Mouse (Mus musculus) urinary bladder, adult 2 months (tissue): ENCODE measurements around the gene Ostf1. TPM values are rescaled to one million over a fixed set of nuclear protein-coding genes. Genes with fewer than 3 reads are reported as not detected.
"Not testable (repeated sequence)": the region's sequence is repeated elsewhere in the genome, so short reads cannot be mapped to it uniquely, and the experiment has no call there.

ENCODE experiments used
- DNase-seq: peaks from one replicate; pipeline ENCODE4 v3.0.0; 2022; ENCODE audit warnings: low spot score
- polyA plus RNA-seq: library from polyadenylated mRNA; depleted of rRNA; stranded (reverse); fragments of >200 nt; gene quantifications from 2 replicates; pipeline ENCODE4 v1.2.3, GENCODE M21; 2012

Gene Ostf1
- polyA plus RNA-seq, 1 experiment: 103 TPM

- no peak for DNase-seq
Observed at GRCm38 (mm10) chr19:18598265-18598926, 33.2 kb downstream of the Ostf1 start.

GRCm38 (mm10) chr19:18597772-18598171, 33.9 kb downstream of the Ostf1 start:
- DNase-seq: no peak

DNA sequence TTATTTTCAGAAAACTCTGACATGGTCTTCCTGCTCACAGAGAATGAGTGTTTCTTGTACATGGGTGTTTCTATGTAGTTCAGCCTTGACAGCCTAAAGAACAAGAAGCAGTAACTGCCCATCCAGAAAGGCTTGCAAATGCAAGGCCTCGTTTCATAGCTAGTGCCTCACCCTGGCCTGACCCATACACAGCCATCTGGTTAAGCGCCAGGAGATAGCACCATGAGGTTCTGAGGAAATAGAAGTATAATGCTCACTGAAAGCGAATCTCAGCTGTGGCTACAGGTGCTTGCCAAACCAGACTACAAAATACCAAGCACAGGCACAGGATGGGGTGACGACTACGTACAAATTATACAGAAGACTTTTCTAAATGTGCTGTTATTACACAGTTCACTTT, 34.7 kb downstream of the Ostf1 start:
- DNase-seq: no peak

DNA sequence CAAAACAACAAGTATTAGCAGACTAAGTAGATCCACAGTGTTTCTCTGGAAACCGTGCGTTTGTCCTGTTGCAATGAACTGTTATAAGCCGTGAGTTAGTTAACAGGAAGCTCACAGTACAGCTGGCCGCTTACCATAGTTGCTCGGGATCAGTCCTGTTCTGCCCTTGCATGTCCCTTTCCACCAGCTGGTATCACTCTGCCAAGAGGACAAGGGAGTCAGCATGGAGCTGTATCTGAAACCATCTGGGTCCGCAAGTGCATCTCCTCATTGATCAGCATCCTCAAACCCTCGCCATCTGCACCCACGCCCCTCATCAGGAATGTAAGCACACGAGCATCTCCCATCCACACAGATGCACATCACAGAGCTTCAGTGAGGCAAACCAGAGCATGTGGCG, 37.9 kb downstream of the Ostf1 start:
- DNase-seq: no peak

DNA sequence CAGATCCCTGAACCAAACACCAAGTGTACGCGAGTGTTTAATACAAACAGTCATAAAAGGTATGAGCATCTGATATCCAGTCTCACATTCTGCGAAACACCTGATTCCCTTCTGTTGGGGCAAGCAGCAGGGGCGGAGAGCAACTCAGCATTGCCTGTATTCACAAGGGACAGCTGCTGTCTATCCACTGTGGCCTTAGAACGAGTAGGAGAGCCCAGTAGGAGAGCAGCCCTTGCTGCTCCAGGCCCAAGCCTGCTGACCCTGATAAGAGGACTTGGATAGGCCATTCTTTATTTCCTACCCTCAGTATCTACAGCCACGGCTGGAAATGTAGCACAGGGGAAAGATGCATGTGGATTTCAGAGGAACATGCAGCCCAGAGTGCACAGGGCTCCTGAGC, 38.7 kb downstream of the Ostf1 start:
- DNase-seq: no peak

- DNase-seq: no peak
Observed at GRCm38 (mm10) chr19:18590942-18591354, 40.7 kb downstream of the Ostf1 start.

DNA sequence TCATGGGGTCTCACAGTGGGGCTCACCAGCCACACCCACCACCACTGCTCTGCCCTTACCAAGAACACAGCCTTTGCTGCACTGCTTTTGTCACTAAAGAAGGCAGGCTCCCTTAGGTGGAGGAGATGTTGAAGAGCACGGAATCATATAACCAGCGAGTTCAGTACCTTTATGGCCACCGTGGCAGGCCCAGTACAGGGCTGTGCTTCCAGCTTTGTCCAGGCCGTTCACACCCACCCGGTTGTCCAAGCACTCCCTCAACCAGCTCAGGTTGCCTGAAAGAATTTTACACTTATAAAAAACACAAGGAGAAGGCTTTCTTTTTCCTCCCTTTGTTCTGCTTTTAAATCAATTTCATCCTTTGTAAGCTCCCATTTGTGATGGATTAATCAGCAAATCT, 41.4 kb downstream of the Ostf1 start:
- no peak for DNase-seq

- DNase-seq: no peak
Observed at GRCm38 (mm10) chr19:18589276-18589675, 42.3 kb downstream of the Ostf1 start.

DNA sequence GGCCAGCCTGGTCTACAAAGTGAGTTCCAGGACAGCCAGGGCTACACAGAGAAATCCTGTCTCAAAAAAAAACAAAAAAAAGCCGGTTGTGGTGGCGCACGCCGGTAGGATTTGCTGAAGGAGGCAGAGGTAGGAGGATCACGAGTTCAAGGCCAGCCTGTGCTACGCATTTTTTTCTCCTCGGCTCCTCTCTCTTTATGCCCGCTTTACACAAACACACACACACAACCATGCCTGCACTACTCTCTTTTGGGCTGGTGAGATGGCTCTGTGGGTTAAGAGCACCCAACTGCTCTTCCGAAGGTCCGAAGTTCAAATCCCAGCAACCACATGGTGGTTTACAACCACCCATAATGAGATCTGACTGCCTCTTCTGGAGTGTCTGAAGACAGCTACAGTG, 42.8 kb downstream of the Ostf1 start:
- DNase-seq: not testable (repeated sequence)

DNA sequence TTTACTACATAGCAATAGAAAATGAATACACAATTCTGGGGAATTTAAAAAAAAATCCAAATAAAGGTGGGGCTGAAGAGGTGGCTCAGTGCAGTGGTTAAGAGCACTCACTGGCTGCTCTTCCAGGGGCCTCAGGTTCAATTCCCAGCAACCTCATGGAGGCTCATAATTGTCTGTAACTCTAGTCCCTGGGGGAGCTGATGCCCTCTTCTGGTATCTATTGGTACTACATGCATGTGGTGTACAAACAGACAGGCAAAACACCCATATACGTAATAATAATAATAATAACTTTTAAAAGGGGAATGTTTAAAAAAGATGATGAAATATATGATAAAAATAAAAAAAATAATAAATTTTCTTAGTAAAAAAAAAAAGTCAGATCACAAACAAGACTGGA, 43.4 kb downstream of the Ostf1 start:
- no peak for DNase-seq

- no peak for DNase-seq
Observed at GRCm38 (mm10) chr19:18587118-18587517, 44.5 kb downstream of the Ostf1 start.

DNA sequence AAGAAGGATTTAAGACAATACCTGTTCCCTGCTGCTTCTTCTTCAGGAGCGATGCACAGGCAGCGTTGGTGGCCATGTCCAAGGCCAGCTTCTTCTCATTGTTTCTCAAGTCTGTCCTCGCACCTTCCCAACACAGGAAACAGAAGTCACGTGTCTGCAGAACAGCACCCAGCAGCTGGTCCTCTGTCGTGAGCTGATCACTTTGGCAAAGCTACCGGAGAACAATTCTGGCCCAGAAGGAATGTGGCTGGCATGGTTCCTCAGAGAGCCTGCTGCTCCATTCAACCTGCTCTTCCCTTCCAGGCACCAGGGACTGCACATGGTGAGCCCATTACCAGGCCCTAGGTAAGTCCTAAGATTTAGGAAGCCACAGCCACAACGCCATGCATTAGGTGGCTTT, 47.0 kb downstream of the Ostf1 start:
- DNase-seq: no peak

- no peak for DNase-seq
Observed at GRCm38 (mm10) chr19:18583706-18584105, 47.9 kb downstream of the Ostf1 start.

DNA sequence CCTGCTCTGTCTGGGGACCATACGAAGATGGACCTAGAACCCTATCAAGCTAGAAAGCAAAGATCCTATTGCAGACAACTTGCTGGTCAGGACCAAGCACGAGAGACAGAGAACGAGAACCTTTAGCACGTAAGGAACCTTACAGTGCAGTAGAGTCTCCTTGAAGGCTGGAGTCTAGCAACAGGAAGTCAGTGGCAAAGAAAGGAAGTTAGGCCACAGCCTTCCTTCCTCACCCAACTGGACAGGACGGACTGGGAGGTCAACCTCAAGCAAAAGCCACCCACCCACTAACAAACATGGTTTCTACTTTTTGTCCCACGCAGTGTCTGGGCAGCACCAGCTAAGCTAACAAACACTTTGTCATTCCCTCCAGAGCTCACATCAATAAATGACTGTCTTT, 48.7 kb downstream of the Ostf1 start:
- no peak for DNase-seq

GRCm38 (mm10) chr19:18582226-18582625, 49.4 kb downstream of the Ostf1 start:
- DNase-seq: no peak

DNA sequence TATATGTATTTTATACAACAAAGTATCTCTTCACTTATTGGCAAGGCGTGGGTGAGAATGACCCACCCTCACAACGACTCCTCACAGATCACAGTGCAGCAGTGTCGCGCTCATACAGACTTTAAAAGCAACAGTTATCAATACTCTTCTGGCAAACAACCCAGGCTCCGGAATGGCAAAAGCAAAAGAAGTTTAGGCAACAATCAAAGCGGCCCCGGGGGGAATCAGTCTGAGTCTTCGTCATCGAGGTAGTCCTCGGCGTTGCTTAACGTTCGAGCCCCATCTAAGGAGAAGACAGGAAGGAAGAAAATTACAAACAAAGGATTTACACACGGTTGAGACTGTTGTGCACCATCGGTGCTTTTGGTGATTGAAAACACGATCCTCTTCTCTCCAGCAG, 50.6 kb downstream of the Ostf1 start:
- DNase-seq: no peak

- no peak for DNase-seq
Observed at GRCm38 (mm10) chr19:18579012-18579358, 52.6 kb downstream of the Ostf1 start.

DNA sequence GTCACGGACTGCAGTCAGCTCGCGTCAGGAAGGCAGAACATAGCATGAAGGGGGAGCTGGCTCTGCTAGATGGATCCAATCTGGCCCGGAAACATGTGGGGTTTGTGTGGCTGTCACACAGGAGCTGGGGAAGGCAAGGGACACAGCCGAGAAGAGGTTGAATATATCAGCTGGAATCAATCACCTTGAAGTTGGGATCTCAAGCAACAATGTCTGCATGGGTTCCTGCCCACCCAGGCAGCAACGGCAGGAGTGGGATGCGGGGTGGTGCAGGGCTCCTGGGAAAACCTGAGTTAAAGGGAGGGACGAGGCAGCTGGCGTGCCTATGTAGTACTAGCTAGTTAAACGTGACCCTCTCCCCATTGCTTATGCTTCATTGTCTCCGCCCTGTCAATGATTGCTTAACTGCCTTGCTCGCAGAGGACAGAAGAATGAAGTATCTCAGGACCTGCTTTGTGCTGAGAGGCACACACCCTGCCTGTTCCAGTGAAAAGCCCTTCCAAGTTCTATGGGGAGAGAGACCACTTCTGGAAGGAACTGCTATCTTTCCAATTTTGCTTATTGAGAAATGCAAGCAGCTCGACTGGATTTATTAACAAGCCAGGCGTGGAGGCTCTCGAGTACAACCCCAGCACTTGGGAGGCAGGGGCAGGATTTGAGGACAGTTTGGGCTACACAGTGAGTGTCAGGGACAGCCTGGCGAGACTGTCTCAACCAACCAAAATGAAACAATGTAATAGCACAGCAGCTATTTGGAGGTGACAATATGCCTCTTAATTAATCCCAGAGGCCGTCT, 53.2 kb downstream of the Ostf1 start:
- no peak for DNase-seq

DNA sequence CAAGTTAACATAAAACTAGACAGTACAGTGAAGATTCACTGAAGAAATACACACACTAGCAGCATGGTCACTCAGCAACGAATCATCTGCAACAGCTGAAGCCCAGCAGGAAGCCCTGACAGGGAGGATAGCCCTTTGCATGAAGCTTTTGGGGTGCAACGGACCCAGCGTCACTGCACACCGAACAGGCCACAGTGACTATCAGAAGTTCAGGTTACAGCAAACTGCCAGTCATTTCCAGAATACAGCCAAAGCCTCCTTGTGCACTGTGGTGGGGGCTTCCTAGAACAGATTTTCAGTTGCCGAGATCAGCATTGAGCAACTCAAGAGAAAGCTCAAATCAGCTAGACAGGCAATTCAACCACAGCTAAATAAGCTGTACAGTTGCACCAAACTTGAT, 54.3 kb downstream of the Ostf1 start:
- no peak for DNase-seq

- no peak for DNase-seq
Observed at GRCm38 (mm10) chr19:18575891-18576290, 55.7 kb downstream of the Ostf1 start.

DNA sequence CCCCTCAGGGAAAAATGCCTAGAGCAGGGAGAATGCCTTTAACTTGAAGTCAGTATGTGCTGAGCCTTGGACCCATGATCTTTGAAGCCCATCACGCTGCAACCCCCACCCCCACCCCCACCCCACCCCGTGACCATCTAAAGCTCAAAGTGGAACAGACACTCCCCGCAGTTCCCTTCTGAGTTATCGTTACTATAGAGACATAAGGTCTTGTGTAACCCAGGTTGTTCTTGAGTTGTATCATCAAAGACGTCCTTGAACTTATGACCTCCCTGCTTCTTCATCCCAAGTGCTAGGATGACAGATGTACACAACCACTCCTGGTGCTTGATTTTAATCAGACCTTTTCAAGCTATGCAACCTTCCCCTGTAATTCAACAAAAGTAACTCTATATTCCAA, 57.7 kb downstream of the Ostf1 start:
- no peak for DNase-seq

DNA sequence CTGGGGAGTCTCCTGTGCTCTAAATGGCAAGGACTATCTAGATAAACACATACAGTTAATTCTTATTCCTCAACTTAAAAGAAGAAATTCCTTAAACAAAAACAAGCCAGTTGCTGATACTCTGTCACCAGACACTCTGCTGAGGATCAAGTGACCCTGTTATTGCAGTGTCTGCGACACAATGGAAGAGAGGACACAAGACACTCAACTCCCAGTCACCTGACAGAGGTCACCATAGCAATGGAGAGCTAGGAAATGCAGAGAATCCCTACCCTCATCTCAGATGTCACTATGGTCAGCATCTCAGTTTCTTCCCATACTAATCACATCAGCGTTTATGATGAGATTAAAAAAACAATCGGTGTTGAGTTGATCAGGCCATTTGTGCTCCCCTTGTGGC, 58.2 kb downstream of the Ostf1 start:
- no peak for DNase-seq

DNA sequence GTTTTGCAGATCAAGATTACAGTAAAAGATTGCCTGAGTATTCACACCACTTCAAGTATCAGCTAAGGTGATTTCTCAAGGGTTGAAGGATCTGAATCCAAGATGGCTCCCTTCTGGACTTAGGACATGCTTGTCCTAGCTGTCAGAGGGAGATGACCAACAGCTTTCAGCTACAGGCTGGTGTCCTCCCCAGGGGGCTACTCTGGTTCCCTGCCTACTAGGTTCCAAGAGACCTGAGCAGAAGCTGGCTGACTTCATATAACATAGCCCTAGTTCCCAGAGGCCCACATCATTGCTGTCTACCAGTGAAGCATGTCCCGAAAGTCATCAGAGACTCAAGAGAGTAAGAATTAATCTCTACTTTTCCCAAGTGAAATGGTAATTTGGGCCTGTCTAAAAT, 62.1 kb downstream of the Ostf1 start:
- no peak for DNase-seq
